ENCODE assay signal across 12 mouse cellular contexts in genomic region chr7:115204916-115205315, GRCm38 (mm10).
DNase-seq lines count a peak whose midpoint lies in the region; ATAC-seq lines count a peak whose summit lies in the region.
"Had no signal": no experiment of that assay in that cellular context is flagged by ENCODE, and none has a peak within 500 bp of the region (broad histone marks: within the 10 kb centered on the region; RNA-seq: fewer than 3 reads in every experiment).

No protein-coding gene starts in this region.

- H3K9me3 ChIP-seq in heart, embryonic 10.5 days: no peaks in the 10 kb centered on the region
- no peaks in the 10 kb centered on the region for H3K9me3 ChIP-seq in embryonic facial prominence, embryonic 14.5 days (ENCODE audit: control insufficient read depth, low read length)
- H3K9me3 ChIP-seq: embryonic facial prominence, embryonic 13.5 days; hindbrain, embryonic 10.5 days had no signal

- H3K9ac ChIP-seq in embryonic facial prominence, embryonic 14.5 days (ENCODE audit: low read depth, low read length): no peak overlapping the region
- H3K9ac ChIP-seq: embryonic facial prominence, embryonic 13.5 days; liver, embryonic 14.5 days had no signal

- H3K4me2 ChIP-seq in embryonic facial prominence, embryonic 14.5 days (ENCODE audit: low read depth, low read length): no peak overlapping the region
- H3K4me2 ChIP-seq: embryonic facial prominence, embryonic 13.5 days had no signal

- H3K4me1 ChIP-seq in heart, embryonic 10.5 days: 0 out of 2 replicates have a peak, but pooled peaks cover 5% of the 10 kb centered on the region
- 0 out of 2 replicates have a peak, but pooled peaks cover 4% of the 10 kb centered on the region for H3K4me1 ChIP-seq in embryonic facial prominence, embryonic 14.5 days (ENCODE audit: control insufficient read depth, insufficient read depth, low read length)
- H3K4me1 ChIP-seq: hindbrain, embryonic 10.5 days had no signal

- peak; percentile 90 for DNase-seq in heart, adult 11 months
- no peak for DNase-seq in heart, embryonic 10.5 days (ENCODE audit: low spot score)
- peak; percentile 72 for DNase-seq in embryonic facial prominence, embryonic 14.5 days (ENCODE audit: low spot score)
- DNase-seq in kidney, postnatal 10 days: peak; percentile 58
- DNase-seq in lung, postnatal 4 days: peak; percentile 42 to 56
- no peak for DNase-seq in spleen, adult 12 weeks (ENCODE audit: low spot score)
- DNase-seq in left cerebral cortex, adult 8-10 months (ENCODE audit: low spot score in 2 of 2): no peak
- no peak for DNase-seq in layer of hippocampus, postnatal 25 days (ENCODE audit: extremely low spot score in 1 of 2, low spot score in 1 of 2)

- no peak overlapping the region for H3K4me3 ChIP-seq in heart, embryonic 10.5 days
- H3K4me3 ChIP-seq in embryonic facial prominence, embryonic 14.5 days (ENCODE audit: low read depth, low read length): no peak overlapping the region
- H3K4me3 ChIP-seq: embryonic facial prominence, embryonic 13.5 days; hindbrain, embryonic 10.5 days had no signal

- 0 out of 2 replicates have a peak, but pooled peaks have one; percentile 57 for ATAC-seq in embryonic facial prominence, embryonic 14.5 days (ENCODE audit: low read depth)
- ATAC-seq: CD4-positive, CD25-positive, alpha-beta regulatory T cell, adult 4 months had no signal

- H3K36me3 ChIP-seq in heart, embryonic 10.5 days: no peaks in the 10 kb centered on the region
- no peaks in the 10 kb centered on the region for H3K36me3 ChIP-seq in embryonic facial prominence, embryonic 14.5 days (ENCODE audit: control insufficient read depth, insufficient read depth, low read length)
- H3K36me3 ChIP-seq: embryonic facial prominence, embryonic 13.5 days; hindbrain, embryonic 10.5 days had no signal

- no peaks in the 10 kb centered on the region for H3K27me3 ChIP-seq in heart, embryonic 10.5 days (ENCODE audit: insufficient read depth, poor library complexity, severe bottlenecking)
- no peaks in the 10 kb centered on the region for H3K27me3 ChIP-seq in embryonic facial prominence, embryonic 14.5 days (replicated peaks; ENCODE audit: control insufficient read depth, insufficient read depth, low read length)

- no peak overlapping the region for H3K27ac ChIP-seq in heart, embryonic 10.5 days
- H3K27ac ChIP-seq in embryonic facial prominence, embryonic 14.5 days (replicated peaks; ENCODE audit: low read depth, low read length): no peak overlapping the region
- H3K27ac ChIP-seq: embryonic facial prominence, embryonic 13.5 days; hindbrain, embryonic 10.5 days; liver, embryonic 14.5 days had no signal

- WGBS in heart, embryonic 10.5 days: 64% methylated on average over 3 of the region's 3 CpGs
- WGBS in embryonic facial prominence, embryonic 14.5 days: 19% methylated on average over 3 of the region's 3 CpGs

Comparison
In these comparisons a context has a peak if more than half of its experiments do, and no peak if none do; other contexts are left out.
1. DNase-seq: peak in heart, adult 11 months (single experiment), embryonic facial prominence, embryonic 14.5 days (single experiment), kidney, postnatal 10 days (single experiment) and lung, postnatal 4 days (2 of 2); none in heart, embryonic 10.5 days (single experiment), spleen, adult 12 weeks (single experiment), left cerebral cortex, adult 8-10 months (0 of 2) and layer of hippocampus, postnatal 25 days (0 of 2).